Mouse (Mus musculus) lung, adult 2 months (tissue): ENCODE measurements at regions not wholly inside any gene's neighbourhood (a gene's known extent, or its start where the extent isn't known, plus 50 kb on each side); places are given as distances from the start of the nearest gene placed in this dataset.

Experiments
- DNase-seq: peaks from one replicate; pipeline ENCODE4 v3.0.0; 2022
- H3K4me1 ChIP-seq: fragments of 200-500 bp; 2 replicates; pipeline ENCODE4 v1.6.1; 2011; ENCODE audit warnings: low read length; ENCODE audit not compliant: control insufficient read depth, insufficient read depth
- H3K4me3 ChIP-seq: fragments of 200-500 bp; replicated peaks from 2 replicates; pipeline ENCODE3; 2011; ENCODE audit warnings: low read depth, mild to moderate bottlenecking, control low read depth, low read length; ENCODE audit errors: extremely low read depth
- CTCF ChIP-seq: fragments of 200-500 bp; IDR thresholded peaks from 2 replicates; pipeline ENCODE4 v1.5.1; 2011; ENCODE audit warnings: mild to moderate bottlenecking, low read length, control low read depth; ENCODE audit not compliant: insufficient read depth
- POLR2A ChIP-seq: fragments of 200-500 bp; IDR thresholded peaks from 2 replicates; pipeline ENCODE4 v1.6.1; 2011; ENCODE audit warnings: low read depth, mild to moderate bottlenecking, control low read depth, low read length, borderline replicate concordance; ENCODE audit errors: extremely low read depth
- WGBS: fragments of 180-500 bp; shearing (Covaris S2); methylation state at CpG from one replicate; pipeline ENCODE4 v1.1.7; 2018; 5-methylcytosine and 5-hydroxymethylcytosine counted together

GRCm38 (mm10) chr3:120675906-120676305 is 495.6 kb downstream of the Rwdd3 start:
- H3K4me1 ChIP-seq: no peaks in the 10 kb centered on the region
- 39% methylated on average over 2 of the region's 2 CpGs for WGBS
- H3K4me3 ChIP-seq: no peak overlapping the region
- TF ChIP-seq CTCF (no peak), POLR2A (no peak)
- no peak for DNase-seq

- no peaks in the 10 kb centered on the region for H3K4me1 ChIP-seq
- DNase-seq: no peak
- WGBS: 96% methylated on average over 3 of the region's 3 CpGs
- TF ChIP-seq POLR2A (no peak), CTCF (no peak)
- no peak overlapping the region for H3K4me3 ChIP-seq
These were observed 502.8 kb downstream of the Rwdd3 start for GRCm38 (mm10) chr3:120668654-120669053.

GRCm38 (mm10) chr3:120662521-120662920 is 509.0 kb downstream of the Rwdd3 start:
- Histone ChIP-seq H3K4me3 (no peak overlapping the region), H3K4me1 (no peaks in the 10 kb centered on the region)
- TF ChIP-seq CTCF: no peak
- no peak for TF ChIP-seq POLR2A
- DNase-seq: no peak
- WGBS: 92% methylated on average over 4 of the region's 4 CpGs

GRCm38 (mm10) chr3:120660776-120661175 is 510.7 kb downstream of the Rwdd3 start:
- WGBS: 89% methylated on average over 4 of the region's 4 CpGs
- Histone ChIP-seq H3K4me3 (no peak overlapping the region), H3K4me1 (no peaks in the 10 kb centered on the region)
- TF ChIP-seq CTCF: no peak
- TF ChIP-seq POLR2A: no peak
- DNase-seq: no peak

- no peak for TF ChIP-seq CTCF
- no peak for TF ChIP-seq POLR2A
- H3K4me3 ChIP-seq: no peak overlapping the region
- 78% methylated on average over 12 of the region's 12 CpGs for WGBS
- no peaks in the 10 kb centered on the region for H3K4me1 ChIP-seq
- DNase-seq: no peak
These were observed 522.2 kb downstream of the Rwdd3 start for GRCm38 (mm10) chr3:120649047-120649868.

- no peak for DNase-seq
- WGBS: 38% methylated on average over 5 of the region's 5 CpGs
- no peak for TF ChIP-seq POLR2A
- TF ChIP-seq CTCF: no peak
These were observed 523.1 kb downstream of the Rwdd3 start for GRCm38 (mm10) chr3:120648391-120648790.

GRCm38 (mm10) chr3:120636669-120637305 is 534.7 kb downstream of the Rwdd3 start:
- WGBS: 58% methylated on average over 9 of the region's 9 CpGs
- Histone ChIP-seq H3K4me1 (no peaks in the 10 kb centered on the region), H3K4me3 (no peak overlapping the region)
- no peak for DNase-seq
- TF ChIP-seq POLR2A (no peak), CTCF (no peak)

More at GRCm38 (mm10) chr3:120648391-120648790, 523.1 kb downstream of the Rwdd3 start:
- H3K4me3 ChIP-seq: no peak overlapping the region
- no peaks in the 10 kb centered on the region for H3K4me1 ChIP-seq

GRCm38 (mm10) chr3:120618358-120618757 is 553.1 kb downstream of the Rwdd3 start:
- TF ChIP-seq POLR2A (no peak), CTCF (no peak)
- no peak overlapping the region for H3K4me3 ChIP-seq
- WGBS: 68% methylated on average over 6 of the region's 6 CpGs
- no peak for DNase-seq
- no peaks in the 10 kb centered on the region for H3K4me1 ChIP-seq

GRCm38 (mm10) chr3:120594226-120594625 is 577.3 kb downstream of the Rwdd3 start:
- TF ChIP-seq POLR2A (no peak), CTCF (no peak)

GRCm38 (mm10) chr3:120591183-120591582 is 580.3 kb downstream of the Rwdd3 start:
- Histone ChIP-seq H3K4me1 (no peaks in the 10 kb centered on the region), H3K4me3 (no peak overlapping the region)
- DNase-seq: no peak
- TF ChIP-seq CTCF (no peak), POLR2A (no peak)
- 51% methylated on average over 2 of the region's 2 CpGs for WGBS

More at GRCm38 (mm10) chr3:120594226-120594625, 577.3 kb downstream of the Rwdd3 start:
- Histone ChIP-seq H3K4me1 (no peaks in the 10 kb centered on the region), H3K4me3 (no peak overlapping the region)
- 78% methylated on average over 1 of the region's 1 CpGs for WGBS
- no peak for DNase-seq
